In the genomic region with DNA sequence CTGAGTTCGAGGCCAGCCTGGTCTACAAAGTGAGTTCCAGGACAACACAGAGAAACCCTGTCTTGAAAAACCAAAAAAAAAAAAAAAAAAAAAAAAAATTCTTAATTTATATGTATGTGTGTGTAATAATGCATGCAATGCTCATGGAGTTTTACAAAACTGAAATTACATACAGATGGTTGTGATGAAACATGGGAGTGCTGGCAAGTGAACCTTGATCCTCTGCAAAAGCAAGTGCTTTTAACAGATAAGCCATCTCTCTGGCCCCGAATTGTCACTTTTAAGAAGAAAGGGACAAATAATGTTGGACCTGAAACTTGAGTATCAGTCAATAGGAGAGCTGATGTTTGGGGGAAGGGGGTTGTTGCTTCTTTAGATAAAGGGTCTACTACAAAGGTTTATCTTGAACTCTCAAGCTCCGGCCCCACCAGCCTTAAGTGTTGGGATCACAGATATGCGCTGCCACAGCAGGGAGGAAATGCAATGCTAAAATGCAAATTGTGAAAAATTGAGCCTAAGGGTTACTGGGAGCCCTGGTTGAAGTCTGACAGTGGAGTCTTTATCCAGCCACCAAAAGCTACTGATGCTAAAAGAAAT, we compare ENCODE assay signal across 20 mouse cellular contexts. TPM values are rescaled to one million over a fixed set of nuclear protein-coding genes. Genes with fewer than 3 reads are reported as not detected.
DNase-seq lines count a peak whose midpoint lies in the region; ATAC-seq lines count a peak whose summit lies in the region.
"Had no signal": no experiment of that assay in that cellular context is flagged by ENCODE, and none has a peak within 500 bp of the region (broad histone marks: within the 10 kb centered on the region; RNA-seq: fewer than 3 reads in every experiment).

No protein-coding gene starts in this region.

- no peaks in the 10 kb centered on the region for H3K9me3 ChIP-seq in heart, embryonic 14.5 days (ENCODE audit: control insufficient read depth, low read length)
- no peaks in the 10 kb centered on the region for H3K9me3 ChIP-seq in liver, embryonic 12.5 days (replicated peaks)
- H3K9me3 ChIP-seq in neural tube, embryonic 15.5 days (replicated peaks): no peaks in the 10 kb centered on the region
- H3K9me3 ChIP-seq: embryonic facial prominence, embryonic 10.5 days; forebrain, embryonic 15.5 days; limb, embryonic 15.5 days; midbrain, embryonic 12.5 days had no signal

- no peaks in the 10 kb centered on the region for H3K36me3 ChIP-seq in heart, embryonic 14.5 days (ENCODE audit: control insufficient read depth, insufficient read depth, low read length)
- H3K36me3 ChIP-seq in liver, embryonic 12.5 days: peaks cover 1% of the 10 kb centered on the region; the same call in 1 of the 2 replicates
- no peaks in the 10 kb centered on the region for H3K36me3 ChIP-seq in neural tube, embryonic 15.5 days
- H3K36me3 ChIP-seq: forebrain, embryonic 15.5 days; limb, embryonic 15.5 days had no signal

- no peak for ATAC-seq in heart, embryonic 14.5 days (ENCODE audit: insufficient number of reproducible peaks, insufficient read depth, low FRiP score, low read depth)
- ATAC-seq in liver, embryonic 12.5 days: peak; percentile 82
- ATAC-seq in neural tube, embryonic 15.5 days (ENCODE audit: low FRiP score): no peak
- ATAC-seq: forebrain, embryonic 15.5 days; hindbrain, postnatal 0 days had no signal

- no peak overlapping the region for H3K4me3 ChIP-seq in heart, embryonic 14.5 days (ENCODE audit: control insufficient read depth in 1 of 2, insufficient read depth in 1 of 2, low read depth in 1 of 2, low read length in 2 of 2)
- peak overlapping the region; percentile 6 for H3K4me3 ChIP-seq in liver, embryonic 12.5 days
- no peak overlapping the region for H3K4me3 ChIP-seq in neural tube, embryonic 15.5 days (replicated peaks)
- H3K4me3 ChIP-seq: embryonic facial prominence, embryonic 10.5 days; forebrain, embryonic 15.5 days; limb, embryonic 15.5 days; midbrain, embryonic 12.5 days had no signal

- peak overlapping the region; percentile 7; the same call in 1 of the 2 replicates for H3K9ac ChIP-seq in heart, embryonic 14.5 days (ENCODE audit: low read length)
- H3K9ac ChIP-seq in liver, embryonic 12.5 days: peak overlapping the region; percentile 33
- H3K9ac ChIP-seq in neural tube, embryonic 15.5 days (replicated peaks): no peak overlapping the region
- H3K9ac ChIP-seq: forebrain, embryonic 15.5 days; limb, embryonic 15.5 days; midbrain, embryonic 12.5 days had no signal

- peaks cover 11 to 55% of the 10 kb centered on the region in 2 experiments for H3K4me1 ChIP-seq in heart, embryonic 14.5 days (ENCODE audit: control insufficient read depth in 2 of 2, insufficient read depth in 2 of 2, low read length in 2 of 2)
- peaks cover 78% of the 10 kb centered on the region for H3K4me1 ChIP-seq in liver, embryonic 12.5 days
- H3K4me1 ChIP-seq in neural tube, embryonic 15.5 days: peaks cover 43% of the 10 kb centered on the region

- no peaks in the 10 kb centered on the region for H3K27me3 ChIP-seq in heart, embryonic 14.5 days (ENCODE audit: control insufficient read depth, insufficient read depth, low read length)
- no peaks in the 10 kb centered on the region for H3K27me3 ChIP-seq in liver, embryonic 12.5 days (replicated peaks)
- no peaks in the 10 kb centered on the region for H3K27me3 ChIP-seq in neural tube, embryonic 15.5 days (replicated peaks)
- H3K27me3 ChIP-seq: forebrain, embryonic 15.5 days; limb, embryonic 15.5 days; midbrain, embryonic 12.5 days had no signal

- DNase-seq in heart, postnatal 14 days: no peak
- peak; percentile 61 for DNase-seq in c-Kit-positive CD71-positive TER-119-negative erythroid progenitor cells, embryonic 14.5 days (ENCODE audit: low read depth)
- peak; percentile 31 for DNase-seq in yolk sac, embryonic 10.5 days (ENCODE audit: low spot score)
- no peak for DNase-seq in thymus, adult 18-20 months
- DNase-seq: adrenal gland, adult 8-10 months; cerebellum, adult 18-20 months; cerebellum, postnatal 36 days; heart, postnatal 10 days; layer of hippocampus, postnatal 36 days; lung, postnatal 4 days; retina, postnatal 1 day; thymus, adult 2 months had no signal

- intact Hi-C loops in heart, postnatal 14 days (cut with DNase I): no loop called here

- peak overlapping the region; percentile 50; the same call in 1 of the 2 replicates for H3K4me2 ChIP-seq in heart, embryonic 14.5 days (ENCODE audit: low read length)
- H3K4me2 ChIP-seq in liver, embryonic 12.5 days: peak overlapping the region; percentile 60
- no peak overlapping the region for H3K4me2 ChIP-seq in neural tube, embryonic 15.5 days
- H3K4me2 ChIP-seq: forebrain, embryonic 15.5 days; limb, embryonic 15.5 days; midbrain, embryonic 12.5 days had no signal

- WGBS in heart, embryonic 14.5 days: 38% methylated on average over 4 of the region's 4 CpGs
- 21% methylated on average over 4 of the region's 4 CpGs for WGBS in liver, embryonic 12.5 days (ENCODE audit: insufficient replicate concordance)
- WGBS in neural tube, embryonic 15.5 days: 77% methylated on average over 4 of the region's 4 CpGs

- H3K27ac ChIP-seq in heart, embryonic 14.5 days (replicated peaks in 1 of 2; ENCODE audit: control insufficient read depth in 1 of 2, insufficient read depth in 1 of 2, low read depth in 2 of 2, low read length in 2 of 2): no peak overlapping the region
- H3K27ac ChIP-seq in liver, embryonic 12.5 days: peak overlapping the region; percentile 79
- H3K27ac ChIP-seq in neural tube, embryonic 15.5 days (replicated peaks): no peak overlapping the region
- H3K27ac ChIP-seq: embryonic facial prominence, embryonic 10.5 days; forebrain, embryonic 15.5 days; limb, embryonic 15.5 days; midbrain, embryonic 12.5 days had no signal

RNA-seq across cellular contexts. Expression of a gene that starts 41.5 kb away (rescaled TPM):
- 6.1 and 6.6 TPM in 2 replicates for polyA plus RNA-seq in heart, embryonic 14.5 days (2014; fragmentation: Nextera tagmentation; extraction: Ambion mirVana)
- 10 to 100 TPM; 27.5 to 28.3 TPM for total RNA-seq in heart, postnatal 14 days (2021)
- 3.3 and 3.8 TPM in 2 replicates for polyA plus RNA-seq in liver, embryonic 12.5 days (2016; fragmentation: Nextera tagmentation; extraction: Ambion mirVana)
- 6.8 and 7.1 TPM in 2 replicates for polyA plus RNA-seq in neural tube, embryonic 15.5 days (2015; fragmentation: Nextera tagmentation; extraction: Ambion mirVana)

Comparison
In these comparisons a context has a peak if more than half of its experiments do, and no peak if none do; other contexts are left out.
1. DNase-seq: peak in c-Kit-positive CD71-positive TER-119-negative erythroid progenitor cells, embryonic 14.5 days (single experiment) and yolk sac, embryonic 10.5 days (single experiment); none in heart, postnatal 14 days (0 of 2) and thymus, adult 18-20 months (0 of 2).